Mouse (Mus musculus) testis, adult 2 months (tissue): ENCODE results near the gene Ifnlr1. TPM values are rescaled to one million over a fixed set of nuclear protein-coding genes. Genes with fewer than 3 reads are reported as not detected.

Experiments
- H3K27ac ChIP-seq: fragments of 200-500 bp; 2 replicates; pipeline ENCODE4 v1.5.1; 2012; ENCODE audit warnings: low read depth, low read length; ENCODE audit not compliant: control insufficient read depth, insufficient read depth
- H3K27me3 ChIP-seq: fragments of 200-500 bp; 2 replicates; pipeline ENCODE4 v1.6.1; 2012; ENCODE audit warnings: mild to moderate bottlenecking, low read length, moderate library complexity; ENCODE audit not compliant: control insufficient read depth, insufficient read depth
- H3K36me3 ChIP-seq: fragments of 200-500 bp; 2 replicates; pipeline ENCODE4 v1.6.1; 2012; ENCODE audit warnings: mild to moderate bottlenecking, low read length; ENCODE audit not compliant: control insufficient read depth, insufficient read depth
- H3K4me1 ChIP-seq: fragments of 200-500 bp; 2 replicates; pipeline ENCODE4 v1.6.1; 2012; ENCODE audit warnings: low read length; ENCODE audit not compliant: control insufficient read depth, insufficient read depth
- H3K4me3 ChIP-seq: fragments of 200-500 bp; 2 replicates; pipeline ENCODE4 v1.5.1; 2012; ENCODE audit warnings: low read depth, mild to moderate bottlenecking, low read length, moderate library complexity, mixed read lengths; ENCODE audit not compliant: control insufficient read depth
- CTCF ChIP-seq: fragments of 200-500 bp; IDR thresholded peaks from 2 replicates; pipeline ENCODE4 v1.5.1; 2012; ENCODE audit warnings: low read depth, mild to moderate bottlenecking, inconsistent platforms, low read length, moderate library complexity; ENCODE audit not compliant: control insufficient read depth, insufficient read depth, insufficient replicate concordance
- POLR2A ChIP-seq: fragments of 200-500 bp; IDR thresholded peaks from 2 replicates; pipeline ENCODE4 v1.6.1; 2012; ENCODE audit warnings: low read depth, mild to moderate bottlenecking, inconsistent platforms, low read length, moderate library complexity; ENCODE audit not compliant: control insufficient read depth
- polyA plus RNA-seq: library from polyadenylated mRNA; depleted of rRNA; stranded (reverse); fragments of >200 nt; gene quantifications from 2 replicates; pipeline ENCODE4 v1.2.3, GENCODE M21; 2012

Gene Ifnlr1
- polyA plus RNA-seq, 1 experiment = 0.43 TPM

GRCm38 (mm10) chr4:135658484-135658883 is 27.6 kb upstream of the Ifnlr1 start:
- H3K27ac ChIP-seq = no peak overlapping the region
- no peaks in the 10 kb centered on the region; the same call in 1 of the 2 replicates for H3K4me1 ChIP-seq
- TF ChIP-seq CTCF (no peak), POLR2A (no peak)
- no peaks in the 10 kb centered on the region for H3K27me3 ChIP-seq
- no peak overlapping the region for H3K4me3 ChIP-seq
- H3K36me3 ChIP-seq = no peaks in the 10 kb centered on the region

DNA sequence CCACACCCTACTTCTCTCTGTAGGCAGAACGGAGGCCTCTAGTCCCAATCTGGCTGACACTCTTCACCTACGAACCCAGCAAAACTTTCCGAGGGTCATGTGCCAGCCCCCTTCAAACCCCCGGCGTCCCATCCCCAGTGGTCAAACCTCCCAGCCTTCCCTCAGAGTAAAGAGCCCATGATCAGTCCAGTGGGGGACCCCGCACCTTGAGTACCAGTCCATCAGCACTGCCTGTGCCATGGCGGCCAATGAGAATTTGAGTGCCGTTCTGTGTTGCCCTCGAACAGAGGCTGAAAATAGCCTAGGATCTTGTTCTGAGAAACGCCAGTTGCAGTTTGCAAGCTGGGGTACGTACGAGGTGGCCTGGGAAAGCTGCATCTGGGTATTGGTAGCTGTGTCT is 27.2 kb upstream of the Ifnlr1 start:
- Histone ChIP-seq H3K36me3 (no peaks in the 10 kb centered on the region), H3K27ac (no peak overlapping the region), H3K27me3 (no peaks in the 10 kb centered on the region), H3K4me1 (no peaks in the 10 kb centered on the region; the same call in 1 of the 2 replicates), H3K4me3 (no peak overlapping the region)
- TF ChIP-seq POLR2A (no peak), CTCF (no peak)

DNA sequence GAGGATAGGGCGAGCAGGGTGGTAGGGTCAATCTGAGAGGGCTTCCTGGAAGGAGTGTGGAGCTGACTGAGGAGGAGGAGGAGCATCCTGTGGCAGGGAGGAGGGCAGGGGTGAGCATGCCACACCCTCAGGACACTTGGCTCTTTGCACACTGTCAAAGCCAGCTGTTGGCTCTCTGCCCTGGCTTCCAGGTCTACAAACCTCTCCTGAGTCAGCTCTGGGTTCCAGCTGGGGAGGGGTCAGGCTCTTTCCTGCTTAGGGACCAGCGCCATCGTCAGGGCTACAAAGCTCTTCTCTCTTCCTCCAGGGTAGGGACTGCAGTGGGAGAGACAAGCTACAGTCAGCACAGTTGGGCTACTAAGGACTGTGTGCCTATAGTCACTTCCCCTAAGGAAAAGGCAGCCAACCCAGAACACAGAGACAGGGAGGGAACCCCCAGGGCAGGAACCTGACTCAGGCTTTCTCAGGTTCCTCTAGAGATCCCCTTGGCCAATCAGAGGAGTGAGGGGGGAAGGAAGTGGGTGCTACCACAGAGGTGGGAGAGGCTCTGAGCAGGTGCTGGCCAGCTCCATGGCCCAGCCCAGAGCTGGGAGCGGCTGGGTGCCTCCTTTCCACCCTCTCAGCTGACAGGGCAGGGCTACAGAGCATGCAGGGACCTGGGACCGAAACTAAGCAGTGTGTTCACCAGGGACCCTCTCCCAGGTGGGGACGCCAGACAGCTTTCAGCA is 24.8 kb upstream of the Ifnlr1 start:
- Histone ChIP-seq H3K4me3 (no peak overlapping the region), H3K27ac (no peak overlapping the region), H3K36me3 (no peaks in the 10 kb centered on the region), H3K27me3 (no peaks in the 10 kb centered on the region), H3K4me1 (peaks cover 4% of the 10 kb centered on the region)
- TF ChIP-seq CTCF (no peak), POLR2A (no peak)

- no peak for TF ChIP-seq POLR2A
- no peak for TF ChIP-seq CTCF
- H3K27me3 ChIP-seq = no peaks in the 10 kb centered on the region
- no peak overlapping the region for H3K4me3 ChIP-seq
- peaks cover 11% of the 10 kb centered on the region for H3K4me1 ChIP-seq
- no peak overlapping the region for H3K27ac ChIP-seq
- H3K36me3 ChIP-seq = no peaks in the 10 kb centered on the region
Measured at GRCm38 (mm10) chr4:135661994-135662393, 24.1 kb upstream of the Ifnlr1 start.

GRCm38 (mm10) chr4:135664656-135665055 is 21.4 kb upstream of the Ifnlr1 start:
- Histone ChIP-seq H3K4me1 (peaks cover 11% of the 10 kb centered on the region), H3K36me3 (no peaks in the 10 kb centered on the region), H3K27me3 (no peaks in the 10 kb centered on the region), H3K4me3 (no peak overlapping the region), H3K27ac (no peak overlapping the region)
- TF ChIP-seq CTCF = no peak
- TF ChIP-seq POLR2A = no peak

DNA sequence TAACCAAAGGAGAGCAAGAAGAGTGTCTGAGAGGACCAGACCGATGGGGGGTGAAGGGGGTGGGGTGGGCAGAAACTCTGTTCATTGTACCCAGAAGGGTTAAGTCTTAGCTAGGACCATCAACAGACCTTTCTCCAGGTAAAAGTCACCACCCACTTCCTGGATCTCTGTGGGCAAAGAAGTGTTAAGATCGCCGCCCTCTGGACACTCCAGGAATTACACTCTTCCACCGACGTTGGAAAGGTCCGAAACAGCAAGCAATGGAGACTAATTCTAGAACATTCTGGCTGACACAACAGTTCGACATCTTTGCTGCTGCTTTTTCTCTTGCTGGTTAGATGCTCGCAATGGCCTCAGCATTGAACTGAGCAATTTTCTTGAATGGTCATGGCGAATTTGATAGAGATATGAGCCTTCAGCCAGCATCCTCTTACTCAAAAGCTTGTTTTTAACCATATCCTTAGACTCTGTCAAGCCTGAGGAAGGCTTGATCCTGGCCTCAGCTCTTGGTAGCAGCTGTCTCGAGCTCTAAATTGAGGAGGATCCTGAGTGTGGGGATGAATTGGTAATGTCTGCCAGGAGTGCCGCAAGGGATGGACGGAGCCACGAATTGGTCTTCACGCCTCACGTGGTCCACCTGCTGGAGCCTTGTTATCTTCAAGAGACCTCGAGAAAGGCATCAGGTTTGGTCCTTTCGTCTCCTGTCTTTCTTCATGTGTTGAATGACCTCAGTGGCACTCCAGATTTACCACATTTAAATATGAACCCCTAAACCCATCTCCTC is 19.7 kb upstream of the Ifnlr1 start:
- Histone ChIP-seq H3K36me3 (no peaks in the 10 kb centered on the region), H3K27me3 (no peaks in the 10 kb centered on the region), H3K4me1 (peaks cover 11% of the 10 kb centered on the region), H3K4me3 (no peak overlapping the region), H3K27ac (no peak overlapping the region)
- TF ChIP-seq CTCF = peak; percentile 57; the same call in 1 of the 2 replicates
- TF ChIP-seq POLR2A = no peak

DNA sequence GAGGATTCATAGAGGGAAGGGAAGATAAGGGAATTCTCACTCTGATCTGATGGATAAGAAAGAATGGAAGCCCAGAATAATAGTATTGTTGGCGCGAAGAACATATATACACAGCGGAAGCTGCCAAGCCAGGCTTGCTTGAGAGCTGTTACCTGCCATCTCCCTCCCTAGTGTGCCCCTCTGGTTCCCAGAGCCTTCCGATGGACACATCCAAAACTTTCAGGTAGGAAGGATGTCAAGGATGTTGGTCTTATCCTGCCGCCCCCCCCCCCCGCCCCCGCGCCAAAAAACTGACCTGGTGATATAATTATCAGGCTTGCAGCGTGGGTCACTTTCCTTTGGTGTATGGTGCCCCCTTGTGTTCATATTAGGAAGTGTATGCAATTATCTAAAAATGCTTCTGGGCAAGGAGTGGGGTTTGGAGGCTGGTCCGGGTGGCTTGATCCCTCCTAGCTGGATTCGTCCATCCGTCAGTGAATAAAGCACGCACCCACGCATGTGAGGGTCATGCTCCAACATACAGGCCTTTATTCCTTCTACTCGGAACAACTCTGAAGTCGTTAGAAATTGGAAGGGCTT is 18.7 kb upstream of the Ifnlr1 start:
- Histone ChIP-seq H3K4me3 (no peak overlapping the region), H3K27me3 (no peaks in the 10 kb centered on the region), H3K4me1 (peaks cover 13% of the 10 kb centered on the region), H3K36me3 (no peaks in the 10 kb centered on the region), H3K27ac (no peak overlapping the region)
- TF ChIP-seq CTCF (peak; percentile 22; the same call in 1 of the 2 replicates), POLR2A (no peak)
